Mouse (Mus musculus): ENCODE results near the gene Itprid2.

DNA sequence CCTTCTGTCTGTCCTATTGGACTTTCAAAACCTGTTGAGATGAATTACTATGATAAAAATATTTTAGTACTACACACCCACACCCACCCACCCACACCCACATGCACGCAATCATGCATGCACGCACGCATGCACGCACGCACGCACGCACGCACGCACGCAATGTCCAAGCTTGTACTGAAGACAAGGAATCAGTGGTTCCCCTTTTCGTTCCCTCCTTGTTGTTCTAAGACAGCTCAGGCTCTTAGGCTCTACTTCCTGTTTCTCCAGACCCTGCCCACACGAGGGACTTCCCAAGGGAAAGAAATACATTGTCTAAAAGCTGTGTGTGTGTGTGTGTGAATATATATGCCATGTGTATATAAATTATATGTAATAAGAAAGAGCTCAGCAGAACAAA, 60.8 kb downstream of the Itprid2 start:
- no peak for TF ChIP-seq CTCF (IDR thresholded peaks at IDR 0.05; ENCODE audit: low read depth, low read length)
- TF ChIP-seq POLR2A (IDR thresholded peaks at IDR 0.05; ENCODE audit: extremely low read depth, insufficient read depth, low read length) = no peak

All from liver, adult 2 months (tissue).